Mouse (Mus musculus) R1 (cell line): Measurements from ENCODE around the gene Sft2d1.
A peak's percentile ranks its signal among the peaks of the same experiment; 100 is the strongest.

Experiments used
- DNase-seq: peaks from one replicate; pipeline ENCODE4 v3.0.0-alpha.2; 2018; ENCODE audit warnings: low read depth, low spot score

The Sft2d1 gene

DNA sequence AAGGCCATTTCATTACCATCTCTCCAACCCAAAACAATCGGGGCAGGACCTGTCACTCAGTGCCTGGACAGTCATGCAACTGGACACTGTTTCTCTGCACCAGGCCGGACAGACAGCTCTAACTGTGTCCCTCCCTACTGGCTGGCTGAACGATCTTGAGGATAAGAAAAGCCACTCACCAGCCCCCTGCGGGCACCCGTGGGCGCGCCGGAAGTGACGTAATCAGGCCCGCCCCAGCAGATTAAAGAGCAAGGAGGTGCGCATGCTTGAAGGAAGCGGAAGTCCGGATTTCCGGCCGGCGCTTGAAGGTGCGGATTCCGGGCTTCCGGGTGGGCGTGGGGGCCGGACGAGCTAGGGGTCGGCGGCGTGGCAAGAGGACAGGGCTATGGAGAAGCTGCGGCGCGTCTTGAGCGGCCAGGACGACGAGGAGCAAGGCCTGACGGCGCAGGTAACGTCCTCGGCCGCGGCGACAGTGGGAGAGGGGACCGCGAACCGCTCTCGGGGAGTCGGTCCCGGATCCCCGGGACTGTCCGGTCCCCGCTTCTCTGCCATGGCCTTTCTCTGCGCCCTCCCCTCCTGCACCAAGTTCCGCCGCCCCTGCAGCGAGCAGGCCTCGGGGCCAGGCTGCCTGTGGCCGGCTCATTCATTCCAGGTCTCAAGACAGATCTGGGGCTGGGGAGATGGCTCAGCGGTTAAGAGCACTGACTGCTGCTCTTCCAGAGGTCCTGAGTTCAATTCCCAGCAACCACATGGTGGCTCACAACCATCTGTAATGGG is at the start of gene Sft2d1:
Sft2d1 (plus strand) TSS at position 265 of the 777 bp plus-strand sequence.
- DNase-seq = peak; percentile 95

DNA sequence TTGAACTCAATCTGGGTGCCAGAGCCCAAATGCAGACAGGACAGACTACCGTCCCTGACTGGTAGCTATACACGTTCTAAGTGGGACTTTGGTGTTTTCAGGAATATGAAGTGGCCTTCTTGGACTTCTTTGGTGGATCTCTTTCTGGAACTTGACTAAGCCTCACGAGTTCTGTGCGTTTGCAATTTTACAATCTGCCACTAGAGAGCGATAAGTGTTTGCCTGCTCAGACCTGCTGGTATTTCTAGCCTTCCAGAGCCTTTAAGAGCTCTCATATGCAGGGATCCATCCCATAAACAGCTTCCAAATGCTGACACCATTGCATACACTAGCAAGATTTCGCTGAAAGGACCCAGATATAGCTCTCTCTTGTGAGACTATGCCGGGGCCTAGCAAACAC is 46.3 kb upstream of the Sft2d1 start:
- peak; percentile 69 for DNase-seq

DNA sequence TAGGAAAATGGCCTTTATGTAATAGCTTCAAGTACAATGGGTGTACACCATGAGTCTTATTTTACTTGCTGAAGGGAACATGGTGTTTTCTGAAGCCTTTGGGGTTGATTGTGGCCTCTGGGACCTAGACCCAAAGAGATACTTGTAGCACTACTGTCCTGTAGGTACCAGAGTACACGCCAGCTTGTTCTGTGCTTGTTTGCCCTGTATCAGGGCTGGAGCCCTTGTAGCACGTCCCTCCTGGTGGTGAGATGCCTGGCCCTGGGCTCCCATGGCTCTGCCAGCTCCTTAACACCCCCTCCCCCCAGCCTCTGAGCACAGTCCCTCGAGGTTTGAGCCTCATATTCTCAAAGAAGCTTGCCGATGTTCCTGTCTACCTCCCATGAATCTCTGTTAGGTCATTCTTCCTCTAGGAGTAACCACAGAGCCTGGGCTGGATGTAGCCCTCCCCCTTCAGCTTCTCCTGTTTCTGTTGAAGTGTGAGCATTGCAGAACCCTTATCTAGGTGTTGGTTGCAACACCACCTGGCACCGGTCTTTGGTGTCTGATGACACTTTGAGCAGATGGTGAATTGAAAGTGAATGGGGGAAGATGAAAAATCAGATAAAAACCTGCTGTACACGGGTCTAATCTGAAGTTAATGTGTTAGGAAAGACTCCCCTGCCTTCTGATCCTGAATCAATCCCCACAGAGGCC is 38.7 kb upstream of the Sft2d1 start:
- DNase-seq = no peak

DNA sequence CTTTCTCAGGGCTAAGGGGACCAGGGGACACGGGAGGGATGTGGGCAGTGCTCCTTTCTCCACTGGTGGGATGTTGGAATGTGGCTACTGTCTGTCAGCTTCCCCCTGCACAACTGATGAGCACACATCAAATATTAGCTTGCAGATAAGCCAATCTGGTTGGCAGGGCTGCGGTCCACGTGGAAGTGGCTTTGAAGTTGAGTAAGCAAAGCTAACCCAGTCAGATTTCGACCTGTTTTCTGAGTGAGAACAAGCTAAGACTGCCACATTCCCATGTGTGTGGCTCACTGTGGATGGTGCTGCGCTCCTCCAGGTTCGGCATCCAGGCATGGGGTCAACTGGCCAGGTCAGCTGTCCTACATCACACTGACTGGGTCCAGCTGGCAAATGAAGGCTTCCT is 38.0 kb upstream of the Sft2d1 start:
- no peak for DNase-seq

DNA sequence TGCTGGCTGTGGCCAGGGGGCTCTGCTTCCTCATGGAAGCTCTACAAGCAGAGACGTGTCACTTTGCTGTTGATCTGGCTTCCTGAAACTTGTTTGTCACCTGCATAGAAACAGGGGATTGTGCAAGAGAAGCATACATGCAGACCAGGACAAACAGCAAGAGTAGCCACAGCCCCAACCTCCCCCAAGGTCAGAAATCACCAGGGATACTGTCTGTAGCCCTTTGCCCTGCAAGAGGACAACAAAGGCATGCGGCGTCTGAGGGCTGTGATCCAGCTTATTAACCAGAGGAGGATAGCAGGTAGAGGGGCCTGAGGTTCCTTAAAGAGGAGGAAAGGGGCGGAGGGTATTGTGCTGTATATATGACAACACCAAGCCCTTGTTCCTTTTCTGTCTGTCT is 34.8 kb upstream of the Sft2d1 start:
- DNase-seq = no peak

DNA sequence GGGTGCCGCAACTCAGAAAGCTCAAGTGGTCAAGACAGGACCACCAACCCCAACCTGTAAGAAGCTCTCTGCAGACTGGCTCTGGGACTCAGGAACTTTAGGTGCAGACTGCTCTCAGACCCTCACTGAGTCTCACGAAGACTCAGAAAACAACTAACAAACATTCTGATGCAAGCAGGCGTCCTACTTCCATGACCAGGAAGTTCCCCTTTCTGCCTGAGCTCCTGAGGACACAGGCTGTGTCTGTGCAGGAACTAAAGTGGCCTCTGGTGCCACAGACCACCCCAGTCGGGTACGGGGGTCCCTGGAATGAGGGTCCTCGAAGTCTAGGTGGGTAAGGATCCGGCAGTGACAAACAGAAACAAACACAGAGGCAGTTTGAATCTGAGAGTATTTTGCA is 34.2 kb upstream of the Sft2d1 start:
- DNase-seq = no peak

DNA sequence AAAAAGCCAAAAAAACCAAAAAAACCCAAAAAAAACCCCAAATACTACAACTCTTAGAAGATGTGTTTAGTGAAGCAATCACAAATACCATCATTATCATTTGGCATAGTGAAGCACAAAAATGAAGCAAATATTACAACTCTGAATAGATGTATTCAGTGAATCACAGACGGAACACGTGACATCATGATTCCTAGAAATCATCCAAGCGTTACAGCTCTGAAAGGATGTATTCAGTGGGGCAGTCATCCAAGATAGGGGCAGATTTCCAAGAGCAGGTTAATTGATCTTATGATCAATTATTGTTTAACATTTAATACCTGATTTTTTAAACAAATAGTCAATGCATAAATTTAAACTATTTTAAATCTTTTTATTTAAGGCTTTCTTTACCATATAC is 33.6 kb upstream of the Sft2d1 start:
- no peak for DNase-seq

DNA sequence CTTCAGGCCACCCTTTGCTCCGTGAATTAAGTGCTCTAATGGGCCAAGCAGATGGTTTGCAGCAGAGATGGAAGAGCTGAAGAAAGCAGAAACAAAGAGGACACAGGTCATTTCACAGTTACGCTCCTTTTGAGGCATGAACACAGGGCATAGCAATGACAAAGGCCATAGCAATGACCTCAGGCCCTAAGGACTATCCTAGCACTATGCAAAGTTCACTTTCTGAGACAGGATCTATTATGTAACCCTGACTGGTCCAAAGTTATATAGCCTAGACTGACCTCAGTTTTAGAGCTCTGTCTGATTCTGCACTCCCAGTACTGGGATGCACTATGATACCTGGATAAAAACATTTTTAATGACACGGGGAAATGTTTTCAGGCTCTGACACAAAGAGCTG is 32.5 kb upstream of the Sft2d1 start:
- DNase-seq = no peak

DNA sequence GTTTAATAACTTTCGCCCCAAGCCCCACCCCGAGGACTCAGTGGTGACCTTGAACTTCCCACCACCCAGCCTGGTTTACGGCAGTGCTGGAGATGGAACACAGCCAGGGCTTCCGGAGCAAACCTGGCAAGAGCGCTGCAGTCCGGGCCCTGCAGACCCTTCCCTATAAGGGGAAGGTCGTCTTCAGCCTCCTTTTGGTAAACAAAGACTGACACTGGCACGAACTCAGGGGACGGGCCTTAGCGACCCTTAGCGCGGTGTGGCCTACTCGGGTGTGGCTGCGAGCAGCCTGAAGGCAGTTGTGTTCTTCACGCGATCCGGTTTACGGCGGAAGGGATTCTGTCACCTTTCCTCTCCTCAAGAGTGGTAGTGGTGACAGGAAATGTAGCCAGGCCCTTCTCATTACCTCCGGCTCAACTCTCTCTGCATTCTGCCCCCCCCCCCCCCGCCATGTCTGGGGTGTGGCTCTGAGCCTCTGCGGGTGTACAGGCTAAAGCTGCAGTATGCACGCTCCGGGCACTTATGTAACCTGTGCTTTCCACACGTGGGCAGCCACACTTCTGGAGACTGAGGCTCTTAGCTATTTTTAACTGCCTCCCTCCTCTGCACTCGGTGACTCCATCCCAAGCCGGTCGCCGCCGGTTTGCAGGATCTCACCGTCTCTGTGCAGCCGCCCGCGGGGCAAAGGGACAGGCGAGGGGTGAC is 27.9 kb upstream of the Sft2d1 start, which contains the start of gene Mpc1:
Mpc1 (plus strand) TSS at position 84 of the 705 bp plus-strand sequence.
- DNase-seq = peak; percentile 93

DNA sequence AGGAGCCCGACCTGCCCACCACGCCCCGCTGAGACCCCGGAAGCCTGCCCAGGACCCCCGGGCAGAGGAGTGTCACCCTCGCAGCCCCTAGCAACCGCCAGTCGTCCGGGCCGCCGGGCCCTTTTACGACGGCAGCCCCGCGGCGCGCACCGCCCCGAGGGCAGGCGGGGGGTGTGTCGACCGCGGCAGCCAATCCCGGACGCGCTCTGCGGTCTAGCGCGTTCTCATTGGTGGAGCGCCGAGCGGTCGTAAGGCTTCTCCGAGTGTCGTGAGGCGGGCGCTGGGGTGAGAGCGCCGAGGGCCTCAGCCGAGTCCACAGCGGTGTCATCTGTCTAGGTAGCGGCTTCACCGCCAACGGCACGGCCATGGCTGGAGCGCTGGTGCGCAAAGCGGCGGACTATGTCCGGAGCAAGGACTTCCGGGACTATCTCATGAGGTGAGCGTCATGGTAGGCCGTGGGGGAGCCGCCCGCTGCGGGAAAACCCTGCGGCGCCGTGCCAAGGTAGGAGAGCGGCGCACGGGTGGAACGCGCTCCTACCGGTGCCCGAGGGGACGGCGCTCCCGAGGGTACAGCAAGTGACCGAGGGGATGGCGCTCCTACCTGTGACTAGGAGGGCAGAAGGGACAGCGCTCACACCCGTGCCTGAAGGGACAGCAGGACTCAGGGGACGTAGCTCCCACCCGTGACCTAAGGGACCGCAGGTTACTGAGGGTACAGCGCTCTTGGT is 27.2 kb upstream of the Sft2d1 start:
- peak; percentile 95 for DNase-seq

DNA sequence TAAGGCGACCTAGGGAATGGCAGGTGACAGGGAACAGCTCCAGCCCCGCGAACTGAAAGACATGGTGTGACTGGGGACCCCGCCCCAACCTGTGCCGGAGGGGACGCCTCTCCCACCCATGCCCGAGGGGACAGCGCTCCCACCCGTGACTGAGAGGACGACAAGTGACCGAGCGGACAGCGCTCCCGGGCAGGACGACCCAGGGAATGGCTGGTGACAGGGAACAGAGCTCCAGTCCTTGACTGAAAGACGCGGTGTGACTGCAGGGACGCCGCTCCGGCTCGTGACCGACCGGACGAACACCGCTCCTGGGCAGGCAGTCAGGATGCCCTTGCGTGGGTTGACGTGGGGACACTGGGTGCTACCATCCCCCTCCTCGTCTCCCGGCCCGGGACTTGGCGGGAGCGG is 26.6 kb upstream of the Sft2d1 start:
- DNase-seq = no peak

DNA sequence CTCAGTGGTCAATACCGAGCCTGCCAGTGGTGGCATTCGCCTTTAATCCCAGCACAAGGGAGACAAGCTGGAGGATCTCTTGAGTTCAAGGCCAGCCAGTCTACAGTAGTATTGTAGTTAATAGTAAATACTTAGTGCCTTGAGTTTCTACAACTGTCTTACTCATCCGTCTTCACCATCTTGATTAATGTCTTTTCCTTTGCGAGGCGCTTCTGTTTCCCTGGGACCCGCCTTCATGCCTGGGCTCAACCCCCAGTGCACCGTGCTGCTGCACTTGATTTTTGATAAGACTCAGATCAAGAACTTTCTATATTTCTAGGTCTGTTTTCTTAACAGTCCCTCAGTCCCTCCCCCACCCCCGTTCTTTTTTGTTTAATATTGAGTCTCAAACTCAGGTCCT is 25.8 kb upstream of the Sft2d1 start:
- peak; percentile 10 for DNase-seq

DNA sequence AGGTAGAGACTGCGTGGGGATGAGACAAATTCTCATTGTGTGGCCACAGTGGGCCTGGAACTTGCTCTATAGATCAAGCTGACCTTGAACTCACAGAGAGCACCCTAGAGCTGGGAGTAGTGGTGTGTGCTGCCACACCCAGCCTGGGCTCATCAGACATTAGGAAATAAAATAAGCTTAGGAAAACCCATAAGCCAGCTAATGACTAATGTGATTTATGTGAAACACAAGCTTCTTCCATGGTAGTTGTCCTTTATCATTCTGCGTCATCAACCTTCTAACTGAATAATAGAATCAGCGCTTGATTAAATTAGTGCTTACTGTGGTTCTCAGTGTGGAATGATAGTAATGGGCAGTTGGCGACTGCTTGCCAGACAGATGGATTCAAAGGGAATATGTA is 23.9 kb upstream of the Sft2d1 start:
- peak; percentile 27 for DNase-seq

DNA sequence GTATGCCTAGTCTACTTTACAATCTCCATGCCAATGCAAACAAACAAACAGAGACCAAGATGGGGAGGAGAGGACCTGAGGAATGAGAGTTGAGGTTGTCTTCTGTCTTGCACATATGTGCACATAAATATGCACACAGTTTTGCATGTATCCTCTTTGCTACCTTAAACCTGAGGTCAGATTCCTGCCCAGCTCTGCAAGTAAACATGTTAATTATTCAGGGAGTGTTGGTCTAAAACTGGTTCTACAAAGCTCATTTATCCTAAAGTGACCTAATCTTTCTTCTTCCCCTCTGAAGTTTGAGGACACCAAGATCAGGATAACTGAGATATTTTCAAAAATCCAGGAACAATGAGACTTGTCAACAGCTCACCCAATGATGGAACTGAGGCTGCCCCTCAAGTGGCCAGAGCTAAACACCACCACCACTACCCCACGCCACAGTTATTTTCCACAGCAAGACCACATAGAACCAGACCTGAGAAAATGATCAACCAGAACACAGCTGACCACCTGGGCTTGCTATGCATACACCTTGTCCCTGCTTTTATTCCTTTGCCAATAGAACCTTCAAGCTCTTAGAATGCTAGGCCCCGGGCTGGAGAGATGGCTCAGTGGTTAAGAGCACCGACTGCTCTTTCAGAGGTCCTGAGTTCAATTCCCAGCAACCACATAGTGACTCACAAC is 20.8 kb upstream of the Sft2d1 start:
- DNase-seq = no peak

DNA sequence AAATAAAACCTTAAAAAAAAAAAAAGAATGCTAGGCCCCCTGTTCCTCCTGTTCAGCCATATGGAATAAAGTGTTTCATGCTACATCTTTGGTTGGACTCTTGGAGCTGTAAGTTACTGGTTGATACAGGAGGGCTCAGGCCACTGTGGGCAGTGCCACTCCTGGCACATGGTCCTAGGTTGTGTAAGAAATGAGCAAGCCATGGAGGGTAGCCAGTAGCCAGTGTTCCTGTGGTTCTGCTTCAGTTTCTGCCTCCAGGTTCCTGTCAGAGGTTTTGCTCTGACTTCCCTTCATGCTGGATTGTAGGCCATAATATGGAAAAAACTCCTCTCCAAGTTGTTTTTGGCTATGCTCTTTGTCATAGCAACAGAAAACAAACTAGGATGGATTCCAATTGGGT is 20.2 kb upstream of the Sft2d1 start:
- no peak for DNase-seq

DNA sequence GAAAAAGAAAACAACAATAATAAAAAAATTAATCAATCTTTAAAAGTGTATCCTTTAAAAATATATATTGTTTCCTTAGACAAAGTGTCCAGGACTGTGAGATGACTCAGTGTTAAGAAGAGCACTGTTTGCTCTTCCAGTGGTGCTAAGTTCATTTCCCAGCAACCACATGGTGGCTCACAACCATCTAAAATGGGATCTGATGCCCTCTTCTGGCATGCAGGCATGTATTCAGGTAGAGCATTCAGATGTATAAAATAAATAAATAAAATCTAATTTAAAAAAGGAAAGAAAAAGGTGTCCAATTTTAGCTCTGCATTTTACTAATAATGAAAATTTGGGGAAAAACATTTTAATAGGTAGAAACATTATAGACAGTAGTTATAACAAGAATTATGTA is 15.1 kb upstream of the Sft2d1 start:
- DNase-seq = no peak

DNA sequence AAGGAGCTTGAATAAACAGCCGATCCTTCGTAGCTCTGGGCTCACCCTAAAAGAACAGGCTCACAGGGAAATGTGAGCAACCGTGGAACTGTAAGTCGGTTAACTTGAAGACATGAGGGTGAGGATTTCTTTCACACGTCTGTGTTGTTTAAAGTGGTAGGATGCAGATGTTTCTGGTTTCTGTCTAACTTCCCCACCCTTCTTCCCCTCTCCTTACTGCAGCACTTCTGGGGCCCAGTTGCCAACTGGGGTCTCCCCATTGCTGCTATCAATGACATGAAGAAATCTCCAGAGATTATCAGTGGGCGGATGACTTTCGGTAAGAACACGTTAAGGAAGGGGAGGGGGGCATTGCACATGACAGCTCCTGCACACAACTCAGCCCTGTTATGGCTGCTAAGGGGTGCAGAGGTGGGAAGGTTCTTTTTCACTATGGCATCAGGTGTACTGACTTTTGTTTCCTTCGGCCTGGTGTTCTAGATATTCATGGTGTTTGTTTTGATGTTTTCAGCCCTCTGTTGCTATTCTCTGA is 14.5 kb upstream of the Sft2d1 start:
- DNase-seq = no peak

DNA sequence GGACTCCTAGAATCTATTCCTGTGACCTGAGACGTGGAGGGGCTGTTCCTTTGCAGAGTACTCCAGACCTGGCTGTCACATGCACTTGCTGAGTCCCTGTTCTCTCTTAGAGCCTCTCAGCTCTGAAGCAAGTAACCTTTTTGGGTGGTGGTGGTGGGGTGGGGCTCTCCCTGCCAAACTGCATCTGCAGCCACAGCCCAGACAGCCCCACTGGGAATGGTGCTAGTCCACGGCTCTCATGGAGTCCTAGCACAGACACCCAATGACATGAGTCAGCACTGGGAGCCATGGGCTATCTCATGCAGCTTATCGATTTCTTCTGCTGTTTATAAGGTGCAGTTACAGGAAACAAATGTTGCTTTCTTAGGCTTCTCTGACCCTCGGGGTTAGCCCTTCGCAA is 13.2 kb upstream of the Sft2d1 start:
- no peak for DNase-seq

DNA sequence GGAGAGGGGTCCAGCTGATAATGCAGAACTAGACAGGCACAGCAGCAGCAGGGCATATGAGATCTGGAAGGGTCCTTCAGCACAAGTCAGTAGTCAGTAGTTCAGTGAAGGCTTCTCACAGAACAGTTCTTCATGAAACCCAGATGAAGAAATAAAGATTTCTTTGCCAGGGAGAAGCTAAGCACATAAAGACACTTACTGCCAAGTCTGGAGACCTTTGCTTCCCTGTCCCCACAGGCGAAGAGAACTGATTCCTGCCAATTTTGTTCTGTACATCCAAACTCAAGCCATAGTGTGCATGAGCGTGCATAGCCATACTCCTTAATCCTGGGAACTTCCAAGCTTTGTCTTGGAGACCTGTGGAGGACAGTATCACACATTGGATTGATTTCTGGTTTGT is 12.6 kb upstream of the Sft2d1 start:
- DNase-seq = no peak

DNA sequence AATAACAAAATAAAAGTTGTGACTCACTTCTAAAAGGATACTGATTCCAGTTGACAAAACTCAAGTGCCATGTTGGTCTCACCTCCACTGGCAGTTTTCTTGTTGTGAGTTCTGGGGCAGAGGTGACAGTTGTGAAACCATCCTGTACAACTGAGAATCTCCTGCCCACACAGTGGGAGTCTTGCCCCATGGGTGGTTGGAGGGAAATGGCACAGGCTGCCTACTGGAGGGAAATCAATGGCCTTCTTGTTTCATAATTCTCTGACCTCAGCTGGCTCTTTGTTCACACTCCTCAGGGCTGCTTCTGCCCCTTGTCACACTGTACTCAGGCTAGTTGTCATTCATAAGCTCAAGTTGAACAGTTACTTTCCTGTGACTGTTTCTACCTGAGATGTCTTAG is 11.4 kb upstream of the Sft2d1 start:
- no peak for DNase-seq

DNA sequence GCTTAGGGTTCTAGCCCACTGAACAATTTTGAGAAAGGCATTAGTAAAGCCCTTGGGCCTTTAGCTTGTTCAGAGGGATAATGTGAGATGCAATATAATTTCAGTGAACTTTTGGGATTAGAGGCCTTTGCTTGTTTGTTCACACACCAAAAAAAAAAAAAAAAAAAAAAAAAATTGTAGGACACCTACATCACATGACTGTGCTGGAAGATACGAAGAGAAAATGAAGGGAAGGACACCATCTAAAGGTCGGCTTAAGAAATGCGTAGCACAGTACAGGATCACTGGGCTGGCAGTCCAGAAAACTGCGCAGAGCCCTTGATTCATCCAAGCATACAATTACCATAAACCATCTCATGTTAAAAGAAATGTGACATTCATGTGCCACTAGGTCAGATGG is 9.4 kb upstream of the Sft2d1 start:
- DNase-seq = peak; percentile 19
